Mouse (Mus musculus): Measurements from ENCODE around the gene Ech1. TPM values are rescaled to one million over a fixed set of nuclear protein-coding genes. Genes with fewer than 3 reads are reported as not detected.

Ech1 gene
- polyA plus RNA-seq, 1 experiment from 2014 or later, result 74.5 TPM

DNA sequence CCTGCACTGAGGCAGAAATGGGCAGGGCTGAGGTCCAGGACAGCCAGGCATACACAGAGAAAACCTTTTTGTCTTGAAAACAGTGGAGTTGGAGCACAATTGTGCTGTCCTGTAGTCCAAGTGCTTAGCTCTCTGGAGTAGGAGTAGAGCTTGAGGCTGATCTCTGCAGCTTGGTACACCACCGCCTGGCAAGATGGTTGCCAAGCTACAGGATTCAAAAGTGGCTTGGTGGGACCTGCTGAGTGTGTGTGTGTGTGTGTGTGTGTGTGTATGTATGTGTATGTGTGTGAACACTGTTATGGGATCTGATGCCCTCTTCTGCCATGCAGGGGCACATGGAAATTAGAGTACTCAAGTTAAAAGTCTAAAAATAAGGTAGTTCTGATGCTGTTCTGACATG, 2.5 kb upstream of the Ech1 start:
- Histone ChIP-seq H3K4me1 (ENCODE audit: control insufficient read depth, insufficient read depth, low read length) (peaks cover 13% of the 10 kb centered on the region; the same call in 1 of the 2 replicates), H3K4me2 (ENCODE audit: low read depth, low read length) (no peak overlapping the region), H3K4me3 (ENCODE audit: low read depth, low read length) (no peak overlapping the region), H3K36me3 (ENCODE audit: control insufficient read depth, insufficient read depth, low read length) (peaks cover 48% of the 10 kb centered on the region), H3K9me3 (ENCODE audit: control insufficient read depth, low read length) (no peaks in the 10 kb centered on the region), H3K27me3 (ENCODE audit: control insufficient read depth, insufficient read depth, low read length) (no peaks in the 10 kb centered on the region), H3K27ac (ENCODE audit: low read depth, low read length) (peak overlapping the region; percentile 34; the same call in 1 of the 2 replicates), H3K9ac (replicated peaks; ENCODE audit: low read depth, low read length) (no peak overlapping the region)
- 76% methylated on average over 1 of the region's 1 CpGs for WGBS
- no peak for ATAC-seq (ENCODE audit: low read depth)

DNA sequence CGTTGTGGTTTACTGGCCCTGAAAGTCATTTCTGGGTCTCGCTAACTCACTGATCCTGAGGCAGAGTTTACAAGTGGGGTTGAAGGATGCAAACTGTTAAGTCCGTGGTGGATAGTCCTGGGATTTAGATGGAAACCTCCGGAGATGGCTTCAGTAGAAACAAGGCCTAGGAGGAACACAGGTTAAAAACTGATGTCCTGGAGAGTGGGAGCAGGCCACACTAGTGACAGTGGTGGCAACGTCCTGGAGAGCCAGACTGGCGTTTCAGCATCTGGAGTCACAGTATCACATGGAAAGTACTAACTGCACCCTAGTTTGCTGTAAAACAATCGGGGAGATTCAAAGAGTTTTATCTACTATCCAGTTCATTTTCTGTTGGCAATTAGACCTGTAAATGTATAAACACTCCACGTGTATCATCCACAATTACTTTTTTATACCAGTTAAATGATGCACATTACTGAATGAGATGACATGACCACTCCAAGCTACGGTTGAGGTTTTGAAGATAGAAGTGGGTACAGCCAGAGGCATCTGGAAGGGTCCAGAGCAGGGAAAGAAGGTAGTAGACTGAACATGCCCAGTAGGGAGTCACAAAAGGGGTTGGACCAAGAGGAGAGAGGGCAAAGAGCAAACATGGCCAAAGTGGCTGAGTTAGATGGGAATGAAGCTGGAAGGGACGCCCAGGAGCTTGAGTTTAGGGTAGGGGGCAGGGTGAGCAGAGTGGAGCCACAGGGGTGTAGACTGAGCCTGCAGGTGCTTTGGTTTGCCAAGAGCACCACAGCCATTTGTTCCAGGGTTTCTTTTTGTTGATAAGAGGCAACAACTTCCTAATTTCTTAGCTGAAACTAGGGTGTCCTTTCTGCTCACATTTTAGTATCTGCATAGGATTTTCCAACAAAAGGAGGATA, 1.8 kb upstream of the Ech1 start:
- no peak overlapping the region for H3K4me2 ChIP-seq (ENCODE audit: low read depth, low read length)
- H3K4me3 ChIP-seq (ENCODE audit: low read depth, low read length), result no peak overlapping the region
- H3K27me3 ChIP-seq (ENCODE audit: control insufficient read depth, insufficient read depth, low read length), result no peaks in the 10 kb centered on the region
- WGBS, result 62% methylated on average over 10 of the region's 10 CpGs
- H3K9me3 ChIP-seq (ENCODE audit: control insufficient read depth, low read length), result no peaks in the 10 kb centered on the region
- ATAC-seq (ENCODE audit: low read depth), result no peak
- peaks cover 42% of the 10 kb centered on the region for H3K36me3 ChIP-seq (ENCODE audit: control insufficient read depth, insufficient read depth, low read length)
- no peak overlapping the region for H3K9ac ChIP-seq (replicated peaks; ENCODE audit: low read depth, low read length)
- peaks cover 13% of the 10 kb centered on the region; the same call in 1 of the 2 replicates for H3K4me1 ChIP-seq (ENCODE audit: control insufficient read depth, insufficient read depth, low read length)
- H3K27ac ChIP-seq (ENCODE audit: low read depth, low read length), result no peak overlapping the region

DNA sequence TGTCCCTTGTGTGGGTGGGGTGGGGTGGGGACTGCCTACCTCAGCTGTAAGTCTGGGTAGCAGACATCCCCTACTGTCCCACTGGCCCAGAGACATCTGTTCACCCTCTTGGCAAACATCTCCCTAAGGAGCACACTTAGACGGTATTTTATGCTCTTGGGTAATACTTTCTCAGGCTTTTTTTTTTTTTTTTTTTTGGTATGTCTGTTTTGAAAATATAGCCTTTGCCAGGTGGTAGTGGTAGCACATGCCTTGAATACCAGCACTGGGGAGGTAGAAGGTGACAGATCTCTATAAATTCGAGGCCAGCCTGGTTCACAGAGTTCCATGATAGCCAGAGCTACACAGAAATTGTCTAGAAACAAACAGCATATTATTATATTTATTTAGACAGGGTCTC, 1.1 kb upstream of the Ech1 start:
- 44% methylated on average over 2 of the region's 2 CpGs for WGBS

DNA sequence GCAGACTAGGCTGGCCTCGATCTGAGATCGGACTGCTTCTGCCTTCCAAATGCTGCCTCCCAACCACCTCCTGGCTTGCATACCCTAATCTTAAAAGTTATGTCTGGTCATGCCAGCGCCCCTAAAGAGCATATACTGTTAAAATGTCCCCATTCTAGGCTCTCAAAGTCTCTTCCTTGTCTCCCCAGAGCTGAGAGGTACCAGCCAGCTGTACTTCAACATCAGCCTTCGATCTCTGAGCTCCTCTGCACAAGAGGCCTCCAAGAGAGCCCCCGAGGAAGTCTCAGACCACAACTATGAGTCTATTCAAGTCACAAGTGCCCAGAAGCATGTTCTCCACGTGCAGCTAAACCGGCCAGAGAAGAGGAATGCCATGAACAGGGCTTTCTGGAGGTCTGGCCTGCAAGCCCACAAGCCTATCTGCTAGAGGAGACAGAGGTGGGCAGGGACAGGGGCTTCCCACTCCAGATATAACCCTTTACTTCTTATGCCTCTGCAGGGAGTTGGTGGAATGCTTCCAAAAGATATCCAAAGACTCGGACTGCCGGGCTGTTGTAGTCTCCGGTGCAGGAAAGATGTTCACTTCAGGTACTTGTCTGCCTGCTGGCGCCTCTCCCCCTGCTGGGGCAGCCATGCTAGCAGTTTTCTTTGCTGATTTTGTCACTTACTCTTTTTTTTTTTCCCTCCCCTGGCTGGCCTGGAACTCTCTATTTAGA, 827 bp downstream of the Ech1 start:
- Histone ChIP-seq H3K27me3 (ENCODE audit: control insufficient read depth, insufficient read depth, low read length) (no peaks in the 10 kb centered on the region), H3K9me3 (ENCODE audit: control insufficient read depth, low read length) (no peaks in the 10 kb centered on the region), H3K4me1 (ENCODE audit: control insufficient read depth, insufficient read depth, low read length) (peaks cover 11% of the 10 kb centered on the region; the same call in 1 of the 2 replicates), H3K4me2 (ENCODE audit: low read depth, low read length) (peak overlapping the region; percentile 66), H3K4me3 (ENCODE audit: low read depth, low read length) (peak overlapping the region; percentile 46), H3K27ac (ENCODE audit: low read depth, low read length) (peak overlapping the region; percentile 74; the same call in 1 of the 2 replicates), H3K9ac (replicated peaks; ENCODE audit: low read depth, low read length) (peak overlapping the region; percentile 54), H3K36me3 (ENCODE audit: control insufficient read depth, insufficient read depth, low read length) (peaks cover 18% of the 10 kb centered on the region)
- no peak for ATAC-seq (ENCODE audit: low read depth)
- 64% methylated on average over 11 of the region's 11 CpGs for WGBS

More for the DNA sequence above, 1.1 kb upstream of the Ech1 start:
- peaks cover 13% of the 10 kb centered on the region; the same call in 1 of the 2 replicates for H3K4me1 ChIP-seq (ENCODE audit: control insufficient read depth, insufficient read depth, low read length)
- no peaks in the 10 kb centered on the region for H3K9me3 ChIP-seq (ENCODE audit: control insufficient read depth, low read length)
- no peak for ATAC-seq (ENCODE audit: low read depth)
- H3K4me2 ChIP-seq (ENCODE audit: low read depth, low read length), result no peak overlapping the region
- no peak overlapping the region for H3K27ac ChIP-seq (ENCODE audit: low read depth, low read length)
- H3K4me3 ChIP-seq (ENCODE audit: low read depth, low read length), result no peak overlapping the region
- H3K9ac ChIP-seq (replicated peaks; ENCODE audit: low read depth, low read length), result no peak overlapping the region
- peaks cover 36% of the 10 kb centered on the region for H3K36me3 ChIP-seq (ENCODE audit: control insufficient read depth, insufficient read depth, low read length)
- H3K27me3 ChIP-seq (ENCODE audit: control insufficient read depth, insufficient read depth, low read length), result no peaks in the 10 kb centered on the region

DNA sequence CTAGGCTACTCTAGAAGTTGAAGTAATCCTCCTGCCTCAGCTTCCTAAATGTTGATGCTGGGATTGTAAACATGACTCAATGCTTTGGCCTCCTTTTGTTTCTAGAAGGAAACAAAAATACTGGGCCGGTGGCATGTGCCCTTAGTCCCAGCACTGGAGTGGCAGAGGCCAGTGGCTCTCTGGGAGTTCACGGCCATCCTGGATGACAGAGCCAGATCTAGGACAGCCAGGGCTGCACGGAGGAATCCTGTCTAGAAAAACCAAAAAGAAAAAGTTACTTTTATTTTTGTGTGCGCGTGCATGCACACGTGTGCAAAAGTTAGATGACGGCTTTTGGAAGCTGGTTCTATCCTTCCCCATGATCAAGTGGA, 1.4 kb downstream of the Ech1 start:
- Histone ChIP-seq H3K9ac (replicated peaks; ENCODE audit: low read depth, low read length) (no peak overlapping the region), H3K27ac (ENCODE audit: low read depth, low read length) (no peak overlapping the region)
- 93% methylated on average over 7 of the region's 7 CpGs for WGBS

DNA sequence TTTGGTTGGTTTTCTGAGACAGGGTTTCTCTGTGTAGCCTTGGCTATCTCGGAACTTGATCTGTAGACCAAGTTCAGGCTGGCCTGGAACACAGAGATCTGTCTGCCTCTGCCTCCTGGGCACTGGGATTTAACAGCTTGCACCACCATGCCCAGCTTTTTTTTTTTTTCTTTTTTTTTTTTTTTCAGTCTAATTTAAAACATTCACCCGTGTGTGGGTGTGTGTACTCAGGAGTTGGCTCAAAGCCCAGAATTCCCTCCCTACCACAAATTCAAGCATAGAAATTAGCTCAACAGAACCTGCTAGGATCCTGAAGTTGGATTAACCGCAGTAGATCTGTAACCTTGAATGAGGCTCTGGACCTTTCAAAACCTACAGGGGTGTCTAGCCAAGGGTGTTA, 2.3 kb downstream of the Ech1 start:
- H3K9ac ChIP-seq (replicated peaks; ENCODE audit: low read depth, low read length), result no peak overlapping the region
- ATAC-seq (ENCODE audit: low read depth), result no peak
- peaks cover 11% of the 10 kb centered on the region; the same call in 1 of the 2 replicates for H3K4me1 ChIP-seq (ENCODE audit: control insufficient read depth, insufficient read depth, low read length)
- H3K36me3 ChIP-seq (ENCODE audit: control insufficient read depth, insufficient read depth, low read length), result peaks cover 4% of the 10 kb centered on the region
- no peaks in the 10 kb centered on the region for H3K9me3 ChIP-seq (ENCODE audit: control insufficient read depth, low read length)
- H3K4me3 ChIP-seq (ENCODE audit: low read depth, low read length), result no peak overlapping the region
- no peaks in the 10 kb centered on the region for H3K27me3 ChIP-seq (ENCODE audit: control insufficient read depth, insufficient read depth, low read length)
- 58% methylated on average over 3 of the region's 3 CpGs for WGBS
- H3K27ac ChIP-seq (ENCODE audit: low read depth, low read length), result no peak overlapping the region
- no peak overlapping the region for H3K4me2 ChIP-seq (ENCODE audit: low read depth, low read length)

More for the DNA sequence above, 1.4 kb downstream of the Ech1 start:
- 0 out of 2 replicates have a peak overlapping the region, but pooled peaks have one; percentile 66 for H3K4me2 ChIP-seq (ENCODE audit: low read depth, low read length)
- no peak overlapping the region for H3K4me3 ChIP-seq (ENCODE audit: low read depth, low read length)
- no peak for ATAC-seq (ENCODE audit: low read depth)
- peaks cover 11% of the 10 kb centered on the region; the same call in 1 of the 2 replicates for H3K4me1 ChIP-seq (ENCODE audit: control insufficient read depth, insufficient read depth, low read length)
- H3K27me3 ChIP-seq (ENCODE audit: control insufficient read depth, insufficient read depth, low read length), result no peaks in the 10 kb centered on the region
- no peaks in the 10 kb centered on the region for H3K9me3 ChIP-seq (ENCODE audit: control insufficient read depth, low read length)
- H3K36me3 ChIP-seq (ENCODE audit: control insufficient read depth, insufficient read depth, low read length), result peaks cover 13% of the 10 kb centered on the region

DNA sequence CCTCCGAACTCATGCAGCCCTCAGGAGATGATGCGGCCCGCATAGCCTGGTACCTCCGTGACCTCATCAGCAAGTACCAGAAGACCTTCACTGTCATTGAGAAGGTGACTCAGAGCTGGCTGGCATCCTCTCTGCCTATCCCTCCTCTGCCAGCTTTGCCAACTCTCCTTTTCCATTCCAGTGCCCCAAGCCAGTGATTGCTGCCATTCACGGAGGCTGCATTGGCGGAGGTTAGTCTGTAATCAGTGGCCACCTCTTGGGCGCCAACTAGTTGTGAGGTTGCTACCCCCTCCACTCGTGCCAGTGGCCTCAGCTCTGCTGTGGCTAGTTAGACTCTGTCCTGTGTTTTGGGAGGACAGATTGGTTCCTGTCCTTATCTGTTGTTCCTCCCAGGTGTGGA, 4.8 kb downstream of the Ech1 start:
- H3K9me3 ChIP-seq (ENCODE audit: control insufficient read depth, low read length), result no peaks in the 10 kb centered on the region
- no peak overlapping the region for H3K9ac ChIP-seq (replicated peaks; ENCODE audit: low read depth, low read length)
- no peak overlapping the region for H3K4me3 ChIP-seq (ENCODE audit: low read depth, low read length)
- no peak for ATAC-seq (ENCODE audit: low read depth)
- H3K27ac ChIP-seq (ENCODE audit: low read depth, low read length), result no peak overlapping the region
- no peak overlapping the region for H3K4me2 ChIP-seq (ENCODE audit: low read depth, low read length)
- H3K36me3 ChIP-seq (ENCODE audit: control insufficient read depth, insufficient read depth, low read length), result no peaks in the 10 kb centered on the region; the same call in 1 of the 2 replicates
- peaks cover 7% of the 10 kb centered on the region; the same call in 1 of the 2 replicates for H3K4me1 ChIP-seq (ENCODE audit: control insufficient read depth, insufficient read depth, low read length)
- H3K27me3 ChIP-seq (ENCODE audit: control insufficient read depth, insufficient read depth, low read length), result no peaks in the 10 kb centered on the region
- 96% methylated on average over 8 of the region's 8 CpGs for WGBS

DNA sequence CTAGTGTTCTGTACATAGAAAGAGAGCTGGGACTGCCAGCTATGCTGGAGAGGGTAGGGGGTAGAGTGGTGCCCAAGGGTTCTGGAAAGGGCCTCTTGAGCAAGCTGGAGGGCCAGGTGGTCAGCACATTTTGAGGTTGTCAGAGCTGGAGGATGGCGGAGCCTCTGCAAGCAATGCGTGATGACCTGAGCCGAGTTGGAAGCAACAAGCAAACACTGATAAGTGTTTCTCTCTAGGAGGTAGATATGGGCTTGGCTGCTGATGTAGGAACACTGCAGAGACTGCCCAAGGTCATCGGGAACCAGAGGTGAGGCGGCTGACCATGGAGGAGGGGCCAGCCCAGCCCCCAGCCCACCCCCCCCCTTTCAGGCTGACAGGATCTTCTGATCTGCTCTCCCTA, 6.0 kb downstream of the Ech1 start:
- no peaks in the 10 kb centered on the region for H3K9me3 ChIP-seq (ENCODE audit: control insufficient read depth, low read length)
- H3K27me3 ChIP-seq (ENCODE audit: control insufficient read depth, insufficient read depth, low read length), result no peaks in the 10 kb centered on the region
- H3K9ac ChIP-seq (replicated peaks; ENCODE audit: low read depth, low read length), result no peak overlapping the region
- H3K36me3 ChIP-seq (ENCODE audit: control insufficient read depth, insufficient read depth, low read length), result no peaks in the 10 kb centered on the region; the same call in 1 of the 2 replicates
- H3K27ac ChIP-seq (ENCODE audit: low read depth, low read length), result no peak overlapping the region
- WGBS, result 93% methylated on average over 5 of the region's 5 CpGs
- no peak overlapping the region for H3K4me2 ChIP-seq (ENCODE audit: low read depth, low read length)
- no peak overlapping the region for H3K4me3 ChIP-seq (ENCODE audit: low read depth, low read length)
- peaks cover 1% of the 10 kb centered on the region; the same call in 1 of the 2 replicates for H3K4me1 ChIP-seq (ENCODE audit: control insufficient read depth, insufficient read depth, low read length)
- ATAC-seq (ENCODE audit: low read depth), result no peak

Measured in neural tube, embryonic 14.5 days (tissue).